Mouse (Mus musculus): ENCODE measurements at regions not wholly inside any gene's neighbourhood (a gene's known extent, or its start where the extent isn't known, plus 50 kb on each side); places are given as distances from the start of the nearest gene placed in this dataset.

- H3K4me3 ChIP-seq (ENCODE audit: low read depth, low read length): no peak overlapping the region
- H3K9ac ChIP-seq (replicated peaks; ENCODE audit: low read depth): no peak overlapping the region
- H3K27me3 ChIP-seq (replicated peaks; ENCODE audit: insufficient read depth, low read length): no peaks in the 10 kb centered on the region
- ATAC-seq (no peak), DNase-seq (ENCODE audit: low spot score) (no peak)
- H3K36me3 ChIP-seq (ENCODE audit: insufficient read depth, low read length): no peaks in the 10 kb centered on the region
- H3K4me2 ChIP-seq (replicated peaks; ENCODE audit: low read depth, low read length): 0 out of 2 replicates have a peak overlapping the region, but pooled peaks have one; percentile 4
- WGBS: 46% methylated on average over 7 of the region's 8 CpGs
- TF ChIP-seq EP300 (IDR thresholded peaks at IDR 0.05) (no peak), CTCF (IDR thresholded peaks at IDR 0.05) (no peak)
- H3K27ac ChIP-seq (ENCODE audit: low read length): no peak overlapping the region
- no peaks in the 10 kb centered on the region for H3K4me1 ChIP-seq (ENCODE audit: insufficient read depth, low read depth, low read length)
- H3K9me3 ChIP-seq (ENCODE audit: low read length): no peaks in the 10 kb centered on the region
These were observed 127.3 kb upstream of the Ptbp2 start for GRCm38 (mm10) chr3:119911532-119911931.

GRCm38 (mm10) chr3:119904244-119904643 is 120.0 kb upstream of the Ptbp2 start:
- Histone ChIP-seq H3K36me3 (ENCODE audit: insufficient read depth, low read length) (no peaks in the 10 kb centered on the region), H3K27ac (ENCODE audit: low read length) (no peak overlapping the region), H3K9me3 (ENCODE audit: low read length) (no peaks in the 10 kb centered on the region), H3K4me2 (replicated peaks; ENCODE audit: low read depth, low read length) (no peak overlapping the region), H3K4me1 (ENCODE audit: insufficient read depth, low read depth, low read length) (no peaks in the 10 kb centered on the region), H3K27me3 (replicated peaks; ENCODE audit: insufficient read depth, low read length) (no peaks in the 10 kb centered on the region), H3K4me3 (ENCODE audit: low read depth, low read length) (no peak overlapping the region), H3K9ac (replicated peaks; ENCODE audit: low read depth) (no peak overlapping the region)
- DNase-seq (ENCODE audit: low spot score): no peak
- TF ChIP-seq CTCF (IDR thresholded peaks at IDR 0.05): no peak
- no peak for TF ChIP-seq EP300 (IDR thresholded peaks at IDR 0.05)
- 77% methylated on average over 3 of the region's 3 CpGs for WGBS
- no peak for ATAC-seq

- Histone ChIP-seq H3K36me3 (ENCODE audit: insufficient read depth, low read length) (no peaks in the 10 kb centered on the region), H3K9ac (replicated peaks; ENCODE audit: low read depth) (no peak overlapping the region)
- WGBS: 83% methylated on average over 3 of the region's 3 CpGs
These were observed 110.9 kb upstream of the Ptbp2 start for GRCm38 (mm10) chr3:119895141-119895540.

GRCm38 (mm10) chr3:119894035-119894434 is 109.8 kb upstream of the Ptbp2 start:
- ATAC-seq (no peak), DNase-seq (ENCODE audit: low spot score) (peak; percentile 38)
- peak overlapping the region; percentile 34 for H3K4me2 ChIP-seq (replicated peaks; ENCODE audit: low read depth, low read length)
- no peaks in the 10 kb centered on the region for H3K27me3 ChIP-seq (replicated peaks; ENCODE audit: insufficient read depth, low read length)
- no peak overlapping the region for H3K27ac ChIP-seq (ENCODE audit: low read length)
- no peak for TF ChIP-seq CTCF (IDR thresholded peaks at IDR 0.05)
- TF ChIP-seq EP300 (IDR thresholded peaks at IDR 0.05): no peak
- H3K36me3 ChIP-seq (ENCODE audit: insufficient read depth, low read length): no peaks in the 10 kb centered on the region
- WGBS: 33% methylated on average over 10 of the region's 10 CpGs
- no peak overlapping the region for H3K9ac ChIP-seq (replicated peaks; ENCODE audit: low read depth)
- H3K9me3 ChIP-seq (ENCODE audit: low read length): no peaks in the 10 kb centered on the region
- H3K4me1 ChIP-seq (ENCODE audit: insufficient read depth, low read depth, low read length): no peaks in the 10 kb centered on the region
- no peak overlapping the region for H3K4me3 ChIP-seq (ENCODE audit: low read depth, low read length)

More at GRCm38 (mm10) chr3:119895141-119895540, 110.9 kb upstream of the Ptbp2 start:
- Histone ChIP-seq H3K4me3 (ENCODE audit: low read depth, low read length) (no peak overlapping the region), H3K9me3 (ENCODE audit: low read length) (no peaks in the 10 kb centered on the region), H3K4me2 (replicated peaks; ENCODE audit: low read depth, low read length) (no peak overlapping the region), H3K27ac (ENCODE audit: low read length) (no peak overlapping the region), H3K4me1 (ENCODE audit: insufficient read depth, low read depth, low read length) (no peaks in the 10 kb centered on the region), H3K27me3 (replicated peaks; ENCODE audit: insufficient read depth, low read length) (no peaks in the 10 kb centered on the region)
- DNase-seq (ENCODE audit: low spot score) (no peak), ATAC-seq (no peak)
- no peak for TF ChIP-seq CTCF (IDR thresholded peaks at IDR 0.05)
- TF ChIP-seq EP300 (IDR thresholded peaks at IDR 0.05): no peak

GRCm38 (mm10) chr3:119893165-119893910 is 109.1 kb upstream of the Ptbp2 start:
- TF ChIP-seq CTCF (IDR thresholded peaks at IDR 0.05): no peak
- no peak for TF ChIP-seq EP300 (IDR thresholded peaks at IDR 0.05)
- no peaks in the 10 kb centered on the region for H3K36me3 ChIP-seq (ENCODE audit: insufficient read depth, low read length)
- H3K9ac ChIP-seq (replicated peaks; ENCODE audit: low read depth): no peak overlapping the region
- peak overlapping the region; percentile 34 for H3K4me2 ChIP-seq (replicated peaks; ENCODE audit: low read depth, low read length)
- H3K27ac ChIP-seq (ENCODE audit: low read length): no peak overlapping the region
- no peaks in the 10 kb centered on the region for H3K4me1 ChIP-seq (ENCODE audit: insufficient read depth, low read depth, low read length)
- H3K27me3 ChIP-seq (replicated peaks; ENCODE audit: insufficient read depth, low read length): no peaks in the 10 kb centered on the region
- DNase-seq (ENCODE audit: low spot score) (no peak), ATAC-seq (no peak)
- WGBS: 19% methylated on average over 20 of the region's 20 CpGs
- H3K4me3 ChIP-seq (ENCODE audit: low read depth, low read length): no peak overlapping the region
- no peaks in the 10 kb centered on the region for H3K9me3 ChIP-seq (ENCODE audit: low read length)

GRCm38 (mm10) chr3:119892533-119893164 is 108.4 kb upstream of the Ptbp2 start:
- no peaks in the 10 kb centered on the region for H3K27me3 ChIP-seq (replicated peaks; ENCODE audit: insufficient read depth, low read length)
- H3K4me2 ChIP-seq (replicated peaks; ENCODE audit: low read depth, low read length): no peak overlapping the region
- TF ChIP-seq EP300 (IDR thresholded peaks at IDR 0.05) (no peak), CTCF (IDR thresholded peaks at IDR 0.05) (no peak)
- WGBS: 75% methylated on average over 9 of the region's 9 CpGs
- DNase-seq (ENCODE audit: low spot score): no peak
- H3K9ac ChIP-seq (replicated peaks; ENCODE audit: low read depth): no peak overlapping the region
- no peak overlapping the region for H3K27ac ChIP-seq (ENCODE audit: low read length)
- no peaks in the 10 kb centered on the region for H3K4me1 ChIP-seq (ENCODE audit: insufficient read depth, low read depth, low read length)
- ATAC-seq: no peak
- H3K36me3 ChIP-seq (ENCODE audit: insufficient read depth, low read length): no peaks in the 10 kb centered on the region
- H3K4me3 ChIP-seq (ENCODE audit: low read depth, low read length): no peak overlapping the region
- H3K9me3 ChIP-seq (ENCODE audit: low read length): no peaks in the 10 kb centered on the region

Measured in lung, postnatal 0 days (tissue).